Mouse (Mus musculus): ENCODE measurements at regions not wholly inside any gene's neighbourhood (a gene's known extent, or its start where the extent isn't known, plus 50 kb on each side); places are given as distances from the start of the nearest gene placed in this dataset.

- H3K9me3 ChIP-seq (replicated peaks; ENCODE audit: control insufficient read depth, low read length, poor library complexity, severe bottlenecking): no peaks in the 10 kb centered on the region
- H3K36me3 ChIP-seq (ENCODE audit: control insufficient read depth, insufficient read depth, low read length): no peaks in the 10 kb centered on the region
- H3K9ac ChIP-seq (ENCODE audit: low read depth, low read length): no peak overlapping the region
- H3K4me1 ChIP-seq (ENCODE audit: control insufficient read depth, insufficient read depth, low read length): no peaks in the 10 kb centered on the region
- H3K4me2 ChIP-seq (ENCODE audit: low read length): no peak overlapping the region
- H3K27ac ChIP-seq (ENCODE audit: low read length): no peak overlapping the region
- 67% methylated on average over 3 of the region's 3 CpGs for WGBS
- no peak for ATAC-seq
- H3K4me3 ChIP-seq (ENCODE audit: low read depth, low read length): no peak overlapping the region
- no peaks in the 10 kb centered on the region for H3K27me3 ChIP-seq (ENCODE audit: control insufficient read depth, insufficient read depth, low read depth, low read length)
These were observed 627.2 kb downstream of the Basp1 start for GRCm38 (mm10) chr15:24786336-24786735.

GRCm38 (mm10) chr15:24778234-24778633 is 635.3 kb downstream of the Basp1 start:
- ATAC-seq: peak; percentile 60
- Histone ChIP-seq H3K27me3 (ENCODE audit: control insufficient read depth, insufficient read depth, low read depth, low read length) (no peaks in the 10 kb centered on the region), H3K9me3 (replicated peaks; ENCODE audit: control insufficient read depth, low read length, poor library complexity, severe bottlenecking) (no peaks in the 10 kb centered on the region), H3K27ac (ENCODE audit: low read length) (no peak overlapping the region), H3K4me3 (ENCODE audit: low read depth, low read length) (no peak overlapping the region), H3K36me3 (ENCODE audit: control insufficient read depth, insufficient read depth, low read length) (no peaks in the 10 kb centered on the region), H3K4me1 (ENCODE audit: control insufficient read depth, insufficient read depth, low read length) (no peaks in the 10 kb centered on the region; the same call in 1 of the 2 replicates), H3K9ac (ENCODE audit: low read depth, low read length) (no peak overlapping the region), H3K4me2 (ENCODE audit: low read length) (no peak overlapping the region)
- 62% methylated on average over 1 of the region's 1 CpGs for WGBS

GRCm38 (mm10) chr15:24751480-24752157 is 661.9 kb downstream of the Basp1 start:
- Histone ChIP-seq H3K9ac (ENCODE audit: low read depth, low read length) (no peak overlapping the region), H3K4me1 (ENCODE audit: control insufficient read depth, insufficient read depth, low read length) (0 out of 2 replicates have a peak, but pooled peaks cover 2% of the 10 kb centered on the region), H3K9me3 (replicated peaks; ENCODE audit: control insufficient read depth, low read length, poor library complexity, severe bottlenecking) (no peaks in the 10 kb centered on the region), H3K27me3 (ENCODE audit: control insufficient read depth, insufficient read depth, low read depth, low read length) (no peaks in the 10 kb centered on the region), H3K4me2 (ENCODE audit: low read length) (no peak overlapping the region), H3K36me3 (ENCODE audit: control insufficient read depth, insufficient read depth, low read length) (no peaks in the 10 kb centered on the region), H3K27ac (ENCODE audit: low read length) (peak overlapping the region; percentile 33; the same call in 1 of the 2 replicates), H3K4me3 (ENCODE audit: low read depth, low read length) (no peak overlapping the region)
- ATAC-seq: peak; percentile 86
- 8% methylated on average over 2 of the region's 2 CpGs for WGBS

- Histone ChIP-seq H3K4me1 (ENCODE audit: control insufficient read depth, insufficient read depth, low read length) (no peaks in the 10 kb centered on the region), H3K9ac (ENCODE audit: low read depth, low read length) (no peak overlapping the region), H3K4me2 (ENCODE audit: low read length) (no peak overlapping the region), H3K9me3 (replicated peaks; ENCODE audit: control insufficient read depth, low read length, poor library complexity, severe bottlenecking) (no peaks in the 10 kb centered on the region), H3K27me3 (ENCODE audit: control insufficient read depth, insufficient read depth, low read depth, low read length) (no peaks in the 10 kb centered on the region), H3K27ac (ENCODE audit: low read length) (no peak overlapping the region), H3K4me3 (ENCODE audit: low read depth, low read length) (no peak overlapping the region), H3K36me3 (ENCODE audit: control insufficient read depth, insufficient read depth, low read length) (no peaks in the 10 kb centered on the region)
- ATAC-seq: no peak
- WGBS: 31% methylated on average over 6 of the region's 6 CpGs
These were observed 670.3 kb downstream of the Basp1 start for GRCm38 (mm10) chr15:24743240-24743639.

GRCm38 (mm10) chr15:24725170-24725569 is 688.4 kb downstream of the Basp1 start:
- Histone ChIP-seq H3K36me3 (ENCODE audit: control insufficient read depth, insufficient read depth, low read length) (no peaks in the 10 kb centered on the region), H3K27ac (ENCODE audit: low read length) (no peak overlapping the region), H3K4me2 (ENCODE audit: low read length) (no peak overlapping the region), H3K9ac (ENCODE audit: low read depth, low read length) (no peak overlapping the region), H3K4me1 (ENCODE audit: control insufficient read depth, insufficient read depth, low read length) (no peaks in the 10 kb centered on the region), H3K9me3 (replicated peaks; ENCODE audit: control insufficient read depth, low read length, poor library complexity, severe bottlenecking) (no peaks in the 10 kb centered on the region), H3K27me3 (ENCODE audit: control insufficient read depth, insufficient read depth, low read depth, low read length) (no peaks in the 10 kb centered on the region), H3K4me3 (ENCODE audit: low read depth, low read length) (no peak overlapping the region)
- ATAC-seq: no peak
- 92% methylated on average over 4 of the region's 4 CpGs for WGBS

- no peaks in the 10 kb centered on the region for H3K27me3 ChIP-seq (ENCODE audit: control insufficient read depth, insufficient read depth, low read depth, low read length)
- no peak overlapping the region for H3K9ac ChIP-seq (ENCODE audit: low read depth, low read length)
- WGBS: 37% methylated on average over 4 of the region's 4 CpGs
- no peak overlapping the region for H3K27ac ChIP-seq (ENCODE audit: low read length)
- H3K36me3 ChIP-seq (ENCODE audit: control insufficient read depth, insufficient read depth, low read length): no peaks in the 10 kb centered on the region
- H3K4me3 ChIP-seq (ENCODE audit: low read depth, low read length): no peak overlapping the region
- H3K4me2 ChIP-seq (ENCODE audit: low read length): no peak overlapping the region
- no peaks in the 10 kb centered on the region for H3K9me3 ChIP-seq (replicated peaks; ENCODE audit: control insufficient read depth, low read length, poor library complexity, severe bottlenecking)
- no peaks in the 10 kb centered on the region for H3K4me1 ChIP-seq (ENCODE audit: control insufficient read depth, insufficient read depth, low read length)
- peak; percentile 60; the same call in 1 of the 2 replicates for ATAC-seq
These were observed 688.9 kb downstream of the Basp1 start for GRCm38 (mm10) chr15:24724664-24725063.

- Histone ChIP-seq H3K36me3 (ENCODE audit: control insufficient read depth, insufficient read depth, low read length) (no peaks in the 10 kb centered on the region), H3K9me3 (replicated peaks; ENCODE audit: control insufficient read depth, low read length, poor library complexity, severe bottlenecking) (no peaks in the 10 kb centered on the region), H3K4me2 (ENCODE audit: low read length) (no peak overlapping the region), H3K4me3 (ENCODE audit: low read depth, low read length) (no peak overlapping the region), H3K4me1 (ENCODE audit: control insufficient read depth, insufficient read depth, low read length) (no peaks in the 10 kb centered on the region), H3K9ac (ENCODE audit: low read depth, low read length) (no peak overlapping the region), H3K27me3 (ENCODE audit: control insufficient read depth, insufficient read depth, low read depth, low read length) (no peaks in the 10 kb centered on the region), H3K27ac (ENCODE audit: low read length) (no peak overlapping the region)
- ATAC-seq: no peak
- 68% methylated on average over 2 of the region's 2 CpGs for WGBS
These were observed 693.2 kb downstream of the Basp1 start for GRCm38 (mm10) chr15:24720346-24720745.

GRCm38 (mm10) chr15:24682167-24682566 is 731.4 kb downstream of the Basp1 start:
- Histone ChIP-seq H3K27me3 (ENCODE audit: control insufficient read depth, insufficient read depth, low read depth, low read length) (no peaks in the 10 kb centered on the region), H3K4me1 (ENCODE audit: control insufficient read depth, insufficient read depth, low read length) (no peaks in the 10 kb centered on the region), H3K9ac (ENCODE audit: low read depth, low read length) (no peak overlapping the region), H3K36me3 (ENCODE audit: control insufficient read depth, insufficient read depth, low read length) (no peaks in the 10 kb centered on the region), H3K4me2 (ENCODE audit: low read length) (no peak overlapping the region), H3K4me3 (ENCODE audit: low read depth, low read length) (no peak overlapping the region), H3K27ac (ENCODE audit: low read length) (no peak overlapping the region), H3K9me3 (replicated peaks; ENCODE audit: control insufficient read depth, low read length, poor library complexity, severe bottlenecking) (no peaks in the 10 kb centered on the region)
- ATAC-seq: no peak
- 75% methylated on average over 4 of the region's 4 CpGs for WGBS

GRCm38 (mm10) chr15:24648938-24649337 is 764.6 kb downstream of the Basp1 start:
- no peaks in the 10 kb centered on the region for H3K4me1 ChIP-seq (ENCODE audit: control insufficient read depth, insufficient read depth, low read length)
- H3K27ac ChIP-seq (ENCODE audit: low read length): no peak overlapping the region
- no peak overlapping the region for H3K4me3 ChIP-seq (ENCODE audit: low read depth, low read length)
- no peak overlapping the region for H3K9ac ChIP-seq (ENCODE audit: low read depth, low read length)
- H3K9me3 ChIP-seq (replicated peaks; ENCODE audit: control insufficient read depth, low read length, poor library complexity, severe bottlenecking): no peaks in the 10 kb centered on the region
- H3K27me3 ChIP-seq (ENCODE audit: control insufficient read depth, insufficient read depth, low read depth, low read length): no peaks in the 10 kb centered on the region
- WGBS: 76% methylated on average over 1 of the region's 1 CpGs
- no peaks in the 10 kb centered on the region for H3K36me3 ChIP-seq (ENCODE audit: control insufficient read depth, insufficient read depth, low read length)
- ATAC-seq: peak; percentile 88
- H3K4me2 ChIP-seq (ENCODE audit: low read length): no peak overlapping the region
